Comparison of ENCODE assay signal across 10 mouse cellular contexts in the genomic region with DNA sequence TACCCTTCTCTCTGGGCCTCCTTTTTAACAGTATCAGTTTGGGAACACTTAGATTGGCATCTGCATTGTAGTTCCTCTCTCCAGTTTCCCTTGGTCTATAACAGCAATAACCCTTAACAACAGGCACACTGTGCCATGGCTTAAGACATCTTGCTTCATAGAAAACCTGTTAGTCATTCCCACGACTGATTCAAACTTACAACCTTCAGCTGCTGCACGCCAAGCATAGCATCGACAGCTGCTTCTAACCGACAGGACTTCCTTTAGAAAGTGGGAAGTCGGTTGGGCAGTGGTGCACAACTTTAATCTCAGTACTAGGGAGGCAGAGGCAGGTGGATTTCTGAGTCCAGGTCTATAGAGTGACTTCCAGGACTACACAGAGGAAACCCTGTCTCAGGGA. TPM values are rescaled to one million over a fixed set of nuclear protein-coding genes. Genes with fewer than 3 reads are reported as not detected.
DNase-seq lines count a peak whose midpoint lies in the region; ATAC-seq and TF ChIP-seq lines count a peak whose summit lies in the region.
"Had no signal": no experiment of that assay in that cellular context is flagged by ENCODE, and none has a peak within 500 bp of the region (broad histone marks: within the 10 kb centered on the region; RNA-seq: fewer than 3 reads in every experiment).

No protein-coding gene starts in this region.

- no peak for ATAC-seq in lung, embryonic 16.5 days (ENCODE audit: low read depth)
- peak; percentile 11 for ATAC-seq in common myeloid progenitor, adult 5-6 weeks (replicated peaks; ENCODE audit: low read depth, poor library complexity, severe bottlenecking)
- ATAC-seq in liver, postnatal 0 days = no peak
- ATAC-seq: forebrain, embryonic 16.5 days; midbrain, embryonic 15.5 days had no signal

- TF ChIP-seq EP300 in liver, postnatal 0 days (IDR thresholded peaks at IDR 0.05; ENCODE audit: low read depth) = no peak

- peak overlapping the region; percentile 78 for H3K27ac ChIP-seq in gastrocnemius, adult 2 months
- H3K27ac ChIP-seq in lung, embryonic 16.5 days (ENCODE audit: low read length) = no peak overlapping the region
- no peak overlapping the region for H3K27ac ChIP-seq in liver, postnatal 0 days (ENCODE audit: low read depth)
- H3K27ac ChIP-seq: midbrain, embryonic 15.5 days had no signal

- peak overlapping the region; percentile 48; the same call in 1 of the 2 replicates for H3K4me2 ChIP-seq in lung, embryonic 16.5 days (ENCODE audit: low read depth, low read length)
- H3K4me2 ChIP-seq in liver, postnatal 0 days (ENCODE audit: low read depth, low read length) = peak overlapping the region; percentile 53

- peak overlapping the region; percentile 56 for H3K4me3 ChIP-seq in gastrocnemius, adult 2 months
- no peak overlapping the region; the same call in 1 of the 2 replicates for H3K4me3 ChIP-seq in lung, embryonic 16.5 days (ENCODE audit: low read length)
- no peak overlapping the region for H3K4me3 ChIP-seq in liver, postnatal 0 days (ENCODE audit: low read depth, low read length)
- H3K4me3 ChIP-seq: midbrain, embryonic 15.5 days had no signal

- no peaks in the 10 kb centered on the region for H3K27me3 ChIP-seq in lung, embryonic 16.5 days (ENCODE audit: control insufficient read depth, insufficient read depth, low read depth, low read length)
- H3K27me3 ChIP-seq in liver, postnatal 0 days (ENCODE audit: insufficient read depth, low read length) = no peaks in the 10 kb centered on the region
- H3K27me3 ChIP-seq: midbrain, embryonic 15.5 days had no signal

- DNase-seq in gastrocnemius, adult 2 months = no peak
- no peak for DNase-seq in gastrocnemius, postnatal 10 days
- no peak for DNase-seq in lung, postnatal 25 days (ENCODE audit: low spot score)
- no peak for DNase-seq in liver, postnatal 0 days
- no peak for DNase-seq in cerebellum, adult 18-20 months
- no peak for DNase-seq in urinary bladder, postnatal 36 days (ENCODE audit: low spot score in 2 of 2)

- 38% methylated on average over 5 of the region's 5 CpGs for WGBS in lung, embryonic 16.5 days
- 25% methylated on average over 5 of the region's 5 CpGs for WGBS in liver, postnatal 0 days (ENCODE audit: insufficient replicate concordance)

- no peak for TF ChIP-seq CTCF in gastrocnemius, adult 2 months (IDR thresholded peaks at IDR 0.05)
- no peak for TF ChIP-seq CTCF in liver, postnatal 0 days (IDR thresholded peaks at IDR 0.05; ENCODE audit: low read depth)

- intact Hi-C loops in gastrocnemius, adult 2 months (cut with DNase I) = loop anchor here (1.0 to 10.0 kb wide), 3 partner anchors 24 to 206 kb away; a partner anchor contains a TSS

- H3K9ac ChIP-seq in lung, embryonic 16.5 days (ENCODE audit: low read length) = peak overlapping the region; percentile 54
- no peak overlapping the region for H3K9ac ChIP-seq in liver, postnatal 0 days (replicated peaks)

- no peaks in the 10 kb centered on the region for H3K9me3 ChIP-seq in lung, embryonic 16.5 days (ENCODE audit: control insufficient read depth, low read length)
- no peaks in the 10 kb centered on the region for H3K9me3 ChIP-seq in liver, postnatal 0 days (ENCODE audit: low read length)
- H3K9me3 ChIP-seq: midbrain, embryonic 15.5 days had no signal

- H3K4me1 ChIP-seq in lung, embryonic 16.5 days (replicated peaks; ENCODE audit: control insufficient read depth, insufficient read depth, low read length) = peaks cover 13% of the 10 kb centered on the region
- peaks cover 21% of the 10 kb centered on the region for H3K4me1 ChIP-seq in liver, postnatal 0 days (ENCODE audit: insufficient read depth)

- H3K36me3 ChIP-seq in lung, embryonic 16.5 days (ENCODE audit: control insufficient read depth, insufficient read depth, low read length) = 0 out of 2 replicates have a peak, but pooled peaks cover under 1% of the 10 kb centered on the region
- no peaks in the 10 kb centered on the region for H3K36me3 ChIP-seq in liver, postnatal 0 days (replicated peaks; ENCODE audit: insufficient read depth, low read length)
- H3K36me3 ChIP-seq: midbrain, embryonic 15.5 days had no signal

RNA-seq across cellular contexts. Expression of a gene that starts 3.6 kb away (rescaled TPM):
- total RNA-seq in gastrocnemius, adult 2 months (2021) = 1 to 10 TPM; 7.0 to 7.8 TPM
- 10 to 100 TPM; 11.3 to 12.9 TPM for total RNA-seq in gastrocnemius, postnatal 10 days (2021)
- polyA plus RNA-seq in lung, embryonic 16.5 days (2015; fragmentation: Nextera tagmentation; extraction: Ambion mirVana) = 70.9 and 76.9 TPM in 2 replicates
- total RNA-seq in common myeloid progenitor, adult 5-6 weeks (2017) = 19.2 and 30.8 TPM in 2 replicates
- polyA plus RNA-seq in liver, postnatal 0 days (2015; fragmentation: Nextera tagmentation; extraction: Ambion mirVana) = 10.0 and 11.1 TPM in 2 replicates

RNA-seq across cellular contexts. Expression of a gene that starts 9.8 kb away (rescaled TPM):
- total RNA-seq in gastrocnemius, adult 2 months (2021) = 10 to 100 TPM; 13.1 to 14.2 TPM
- total RNA-seq in gastrocnemius, postnatal 10 days (2021) = 10 to 100 TPM; 11.9 to 19.3 TPM
- 24.8 and 27.6 TPM in 2 replicates for polyA plus RNA-seq in lung, embryonic 16.5 days (2015; fragmentation: Nextera tagmentation; extraction: Ambion mirVana)
- 18.7 and 46.1 TPM in 2 replicates for total RNA-seq in common myeloid progenitor, adult 5-6 weeks (2017)
- polyA plus RNA-seq in liver, postnatal 0 days (2015; fragmentation: Nextera tagmentation; extraction: Ambion mirVana) = 5.6 and 5.7 TPM in 2 replicates

RNA-seq across cellular contexts. Expression of a gene that starts 24.9 kb away (rescaled TPM):
- 1 to 10 TPM; 6.0 to 6.4 TPM for total RNA-seq in gastrocnemius, adult 2 months (2021)
- 1 to 10 TPM; 4.2 to 4.5 TPM for total RNA-seq in gastrocnemius, postnatal 10 days (2021)
- 1.1 and 1.7 TPM in 2 replicates for polyA plus RNA-seq in lung, embryonic 16.5 days (2015; fragmentation: Nextera tagmentation; extraction: Ambion mirVana)
- 2.6 and 2.9 TPM in 2 replicates for total RNA-seq in common myeloid progenitor, adult 5-6 weeks (2017)
- 0.27 and 0.35 TPM in 2 replicates for polyA plus RNA-seq in liver, postnatal 0 days (2015; fragmentation: Nextera tagmentation; extraction: Ambion mirVana)

RNA-seq across cellular contexts. Expression of a gene that starts 32.3 kb away (rescaled TPM):
- total RNA-seq in gastrocnemius, adult 2 months (2021) = 10 to 100 TPM; 95.2 to 98.6 TPM
- 100 to 1,000 TPM in 1 of 2 experiments, 10 to 100 TPM in 1; 88.6 to 123 TPM for total RNA-seq in gastrocnemius, postnatal 10 days (2021)
- polyA plus RNA-seq in lung, embryonic 16.5 days (2015; fragmentation: Nextera tagmentation; extraction: Ambion mirVana) = 120 and 132 TPM in 2 replicates
- 221 and 258 TPM in 2 replicates for total RNA-seq in common myeloid progenitor, adult 5-6 weeks (2017)
- polyA plus RNA-seq in liver, postnatal 0 days (2015; fragmentation: Nextera tagmentation; extraction: Ambion mirVana) = 34.6 and 35.7 TPM in 2 replicates

RNA-seq across cellular contexts. Expression of a gene that starts 53.0 kb away (rescaled TPM):
- over 10,000 TPM in 1 of 2 experiments, 1,000 to 10,000 TPM in 1; 6,181 to 10,031 TPM for total RNA-seq in gastrocnemius, adult 2 months (2021)
- 1,000 to 10,000 TPM; 3,066 to 3,425 TPM for total RNA-seq in gastrocnemius, postnatal 10 days (2021)
- polyA plus RNA-seq in lung, embryonic 16.5 days (2015; fragmentation: Nextera tagmentation; extraction: Ambion mirVana) = 28.6 and 36.1 TPM in 2 replicates
- 0.10 and 0.87 TPM in 2 replicates for total RNA-seq in common myeloid progenitor, adult 5-6 weeks (2017)
- polyA plus RNA-seq in liver, postnatal 0 days (2015; fragmentation: Nextera tagmentation; extraction: Ambion mirVana) = 2.5 and 8.9 TPM in 2 replicates
